Mouse (Mus musculus) embryonic facial prominence, embryonic 10.5 days (tissue): Measurements from ENCODE around the gene Rhbdl2. TPM values are rescaled to one million over a fixed set of nuclear protein-coding genes. Genes with fewer than 3 reads are reported as not detected.

Experiments used
- DNase-seq: peaks from one replicate; pipeline ENCODE4 v3.0.0-alpha.2; 2017; ENCODE audit warnings: low spot score
- H3K27ac ChIP-seq: fragments of 300-500 bp; sonication (generic); replicated peaks from 2 replicates; pipeline ENCODE4 v1.5.1; 2016; ENCODE audit warnings: mild to moderate bottlenecking
- H3K27me3 ChIP-seq: fragments of 300-500 bp; sonication (generic); replicated peaks from 2 replicates; pipeline ENCODE4 v1.6.1; 2016; ENCODE audit warnings: low read depth, mild to moderate bottlenecking; ENCODE audit not compliant: poor library complexity, severe bottlenecking
- H3K36me3 ChIP-seq: fragments of 300-500 bp; sonication (generic); replicated peaks from 2 replicates; pipeline ENCODE4 v1.6.1; 2016; ENCODE audit warnings: mild to moderate bottlenecking, moderate library complexity
- H3K4me1 ChIP-seq: fragments of 300-500 bp; sonication (generic); 2 replicates; pipeline ENCODE4 v1.6.1; 2016
- H3K4me3 ChIP-seq: fragments of 300-500 bp; sonication (generic); 2 replicates; pipeline ENCODE4 v1.5.1; 2016; ENCODE audit warnings: mild to moderate bottlenecking, moderate library complexity
- H3K9me3 ChIP-seq: fragments of 300-500 bp; sonication (generic); 2 replicates; pipeline ENCODE4 v1.6.1; 2016; ENCODE audit warnings: mild to moderate bottlenecking
- WGBS: fragments of 180-500 bp; shearing (Covaris S2); methylation state at CpG from one replicate; pipeline ENCODE4 v1.1.7; 2016; 5-methylcytosine and 5-hydroxymethylcytosine counted together
- polyA plus RNA-seq: library from polyadenylated mRNA; unstranded; fragments of >200 nt; fragmentation: Nextera tagmentation; extraction: Ambion mirVana; gene quantifications from 2 replicates; pipeline ENCODE4 v1.2.1, GENCODE M21; 2016

The Rhbdl2 gene
- 0.35 and 0.57 TPM in 2 replicates for polyA plus RNA-seq

DNA sequence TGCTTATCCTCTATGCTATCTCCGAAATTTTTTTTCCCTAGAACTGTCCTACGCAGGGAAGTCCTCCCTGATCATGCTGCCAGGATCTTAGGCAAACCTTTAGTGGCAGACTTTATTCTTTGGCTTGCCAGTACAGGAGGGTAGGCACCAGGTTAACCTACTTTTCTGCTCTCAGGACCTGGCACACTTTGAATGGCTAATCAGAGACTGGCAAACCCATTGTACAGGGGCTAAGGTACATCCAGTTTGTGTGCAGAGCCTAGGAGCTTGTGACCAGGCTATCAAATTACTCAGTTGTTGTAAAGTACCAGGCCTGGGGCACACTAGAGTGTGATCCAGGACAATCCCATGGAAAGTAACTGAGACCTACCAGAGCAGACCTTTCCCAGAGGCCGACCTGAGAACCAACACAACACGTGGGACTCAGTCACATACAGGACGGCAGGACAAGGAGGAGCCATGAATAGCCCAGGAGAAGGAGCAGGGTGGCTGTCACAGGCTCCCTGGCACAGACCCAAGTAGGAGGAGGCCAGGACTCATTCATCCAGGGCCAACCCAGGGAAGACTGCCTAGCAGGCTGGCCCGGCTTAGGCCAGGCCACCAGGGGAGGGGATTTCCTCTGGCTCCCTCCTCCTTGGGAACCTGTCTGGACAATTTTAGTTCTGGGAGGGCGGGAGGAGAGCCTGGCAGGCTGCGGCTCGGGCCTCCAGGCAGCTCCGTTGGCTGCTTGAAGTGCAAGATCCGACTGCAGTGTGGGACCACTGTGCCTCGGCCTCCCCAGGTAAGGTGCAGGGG lies at the start of gene Rhbdl2:
Gene Rhbdl2, plus strand, starts transcription at position 684 of the 795 bp plus-strand sequence.
- WGBS, result 29% methylated on average over 12 of the region's 12 CpGs
- no peaks in the 10 kb centered on the region for H3K9me3 ChIP-seq
- DNase-seq, result peak; percentile 28
- no peaks in the 10 kb centered on the region for H3K36me3 ChIP-seq
- H3K27ac ChIP-seq, result no peak within 1 kb of the TSS; the same call in 1 of the 2 replicates
- no peak within 1 kb of the TSS for H3K4me3 ChIP-seq
- H3K27me3 ChIP-seq, result no peaks in the 10 kb centered on the region
- peaks cover 11% of the 10 kb centered on the region for H3K4me1 ChIP-seq

DNA sequence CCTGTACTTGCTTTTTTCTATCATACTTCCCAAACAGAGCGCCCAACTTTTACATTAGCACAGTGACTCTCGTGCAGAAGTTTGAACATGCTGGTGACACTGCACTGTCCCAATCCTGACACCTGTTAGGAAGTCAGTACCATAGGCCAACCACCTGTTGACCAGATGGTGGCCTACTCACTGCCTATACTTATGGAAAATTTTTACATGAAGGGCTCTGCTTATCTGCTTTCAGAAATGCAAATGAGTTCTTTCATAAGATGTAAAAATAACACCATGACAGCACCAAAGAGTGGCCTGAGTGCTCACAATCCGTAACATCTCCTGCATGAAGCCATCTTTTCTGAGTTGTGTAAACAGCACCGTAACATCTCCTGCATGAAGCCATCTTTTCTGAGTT lies 49.0 kb upstream of the Rhbdl2 start:
- DNase-seq, result no peak
- no peak overlapping the region for H3K27ac ChIP-seq
- H3K4me1 ChIP-seq, result no peaks in the 10 kb centered on the region
- H3K27me3 ChIP-seq, result no peaks in the 10 kb centered on the region
- no peak overlapping the region for H3K4me3 ChIP-seq
- H3K36me3 ChIP-seq, result peaks cover 86% of the 10 kb centered on the region
- 94% methylated on average over 4 of the region's 4 CpGs for WGBS
- no peaks in the 10 kb centered on the region for H3K9me3 ChIP-seq

- Histone ChIP-seq H3K27me3 (no peaks in the 10 kb centered on the region), H3K4me1 (no peaks in the 10 kb centered on the region), H3K4me3 (no peak overlapping the region), H3K36me3 (peaks cover 59% of the 10 kb centered on the region), H3K9me3 (no peaks in the 10 kb centered on the region), H3K27ac (no peak overlapping the region)
- WGBS, result 94% methylated on average over 1 of the region's 1 CpGs
- no peak for DNase-seq
Measured at GRCm38 (mm10) chr4:123742891-123743290, 44.8 kb upstream of the Rhbdl2 start.

- no peak for DNase-seq
- Histone ChIP-seq H3K36me3 (peaks cover 35% of the 10 kb centered on the region), H3K4me3 (no peak overlapping the region), H3K27ac (no peak overlapping the region), H3K4me1 (peaks cover 13% of the 10 kb centered on the region), H3K27me3 (no peaks in the 10 kb centered on the region), H3K9me3 (no peaks in the 10 kb centered on the region)
- WGBS, result 91% methylated on average over 4 of the region's 4 CpGs
Measured at GRCm38 (mm10) chr4:123745221-123745775, 42.4 kb upstream of the Rhbdl2 start.

DNA sequence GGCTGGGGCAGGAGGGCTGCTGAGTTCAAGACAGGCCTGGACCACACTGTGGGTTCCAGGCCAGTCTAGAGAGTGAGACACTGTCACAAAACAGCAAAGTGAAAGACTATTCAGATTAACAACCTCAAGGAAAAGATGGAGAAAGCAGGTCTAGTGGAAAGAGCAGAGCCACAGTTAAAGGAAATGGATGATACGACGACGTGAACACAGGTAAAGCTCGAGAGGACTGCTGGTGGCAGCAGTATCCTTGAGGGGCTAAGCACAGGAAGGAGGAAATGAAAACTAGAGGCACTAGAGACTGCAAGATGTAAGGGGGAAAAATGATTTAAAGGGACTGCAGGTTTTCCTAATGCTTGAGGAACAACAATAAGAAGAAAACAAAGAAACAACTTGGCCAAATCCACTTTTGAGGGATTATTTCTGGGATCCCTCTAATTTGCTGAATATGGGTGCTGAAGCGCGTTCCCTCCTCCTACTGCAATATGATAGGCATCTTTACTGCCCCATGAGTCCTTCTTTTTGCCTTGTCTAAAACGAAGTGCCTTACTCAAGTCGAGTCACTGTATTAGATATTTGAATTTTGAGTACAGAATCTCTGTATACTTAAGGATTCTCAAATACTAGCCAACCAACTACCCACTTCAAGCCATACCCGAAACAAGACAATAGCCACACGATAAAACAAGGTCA lies 38.8 kb upstream of the Rhbdl2 start:
- no peak overlapping the region for H3K27ac ChIP-seq
- 24% methylated on average over 10 of the region's 10 CpGs for WGBS
- H3K4me1 ChIP-seq, result peaks cover 13% of the 10 kb centered on the region
- peaks cover 4% of the 10 kb centered on the region; the same call in 1 of the 2 replicates for H3K36me3 ChIP-seq
- H3K9me3 ChIP-seq, result no peaks in the 10 kb centered on the region
- peak overlapping the region; percentile 97 for H3K4me3 ChIP-seq
- DNase-seq, result no peak
- H3K27me3 ChIP-seq, result no peaks in the 10 kb centered on the region

- no peak for DNase-seq
- peaks cover 13% of the 10 kb centered on the region for H3K4me1 ChIP-seq
- WGBS, result under 1% methylated on average over 55 of the region's 55 CpGs
- H3K4me3 ChIP-seq, result peak overlapping the region; percentile 97
- H3K36me3 ChIP-seq, result peaks cover 4% of the 10 kb centered on the region; the same call in 1 of the 2 replicates
- H3K27me3 ChIP-seq, result no peaks in the 10 kb centered on the region
- H3K9me3 ChIP-seq, result no peaks in the 10 kb centered on the region
- peak overlapping the region; percentile 90 for H3K27ac ChIP-seq
Measured at GRCm38 (mm10) chr4:123749484-123750130, 38.1 kb upstream of the Rhbdl2 start.

DNA sequence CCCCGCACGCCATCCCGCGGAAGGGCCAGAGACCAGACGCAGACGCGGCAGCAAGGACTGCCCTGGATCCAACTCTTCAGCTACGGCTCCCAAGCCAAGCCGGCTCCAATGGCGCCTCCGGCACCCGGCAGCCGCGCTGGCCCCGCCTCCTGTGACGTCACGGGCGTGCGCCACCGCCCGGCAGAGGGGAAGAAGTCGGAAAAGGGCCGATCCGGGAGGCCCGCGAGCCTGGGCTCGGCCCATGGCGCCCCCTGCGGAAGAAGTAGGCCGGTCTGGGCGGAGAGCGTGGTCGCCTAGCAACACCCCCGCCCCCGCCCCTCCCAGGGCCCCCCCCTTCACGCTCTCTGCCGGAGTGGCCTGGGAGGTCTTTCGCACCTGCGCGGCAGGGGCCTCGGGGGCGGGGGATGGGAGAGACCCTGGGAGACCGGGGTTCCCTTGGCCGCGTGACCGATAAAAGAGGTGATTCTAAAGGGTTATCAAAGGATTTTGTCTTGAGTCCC lies 37.5 kb upstream of the Rhbdl2 start, which contains the start of gene Akirin1:
Gene Akirin1, minus strand, starts transcription at position 194 of the 500 bp plus-strand sequence.
- DNase-seq, result peak; percentile 99
- H3K27me3 ChIP-seq, result no peaks in the 10 kb centered on the region
- H3K27ac ChIP-seq, result peak within 1 kb of the TSS; percentile 90
- WGBS, result 1% methylated on average over 46 of the region's 46 CpGs
- no peaks in the 10 kb centered on the region for H3K9me3 ChIP-seq
- peaks cover 13% of the 10 kb centered on the region for H3K4me1 ChIP-seq
- peak within 1 kb of the TSS; percentile 97 for H3K4me3 ChIP-seq
- peaks cover 4% of the 10 kb centered on the region; the same call in 1 of the 2 replicates for H3K36me3 ChIP-seq

DNA sequence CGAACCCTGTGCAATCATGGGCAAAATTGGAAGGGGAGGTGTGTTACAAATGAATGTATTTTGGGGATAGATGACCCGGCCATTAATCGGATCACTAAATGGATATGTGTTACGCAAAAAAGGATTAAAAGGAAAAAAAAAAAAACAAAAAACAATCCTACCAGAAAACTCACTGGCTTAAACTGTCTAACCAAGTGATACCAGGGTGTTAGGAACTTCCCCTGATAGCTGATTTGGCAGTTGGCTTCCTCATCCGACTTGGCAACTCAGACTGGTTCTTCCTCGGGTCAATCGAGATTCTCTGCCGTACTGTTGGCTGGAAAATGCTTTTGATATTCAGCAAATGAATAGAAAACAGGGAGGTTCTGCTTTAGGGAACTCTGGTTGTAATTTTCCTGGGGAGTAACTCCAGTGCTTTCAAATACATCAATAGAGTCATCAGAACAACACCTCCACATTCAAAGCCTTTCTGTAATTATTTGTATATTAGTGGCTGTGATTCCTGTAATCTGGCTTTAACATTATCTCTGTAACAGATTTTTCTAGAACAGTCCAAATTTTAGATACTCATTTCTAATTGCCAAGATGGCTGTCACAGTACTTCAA lies 36.9 kb upstream of the Rhbdl2 start:
- Histone ChIP-seq H3K27me3 (no peaks in the 10 kb centered on the region), H3K4me3 (peak overlapping the region; percentile 97), H3K4me1 (peaks cover 13% of the 10 kb centered on the region), H3K36me3 (peaks cover 4% of the 10 kb centered on the region; the same call in 1 of the 2 replicates), H3K27ac (peak overlapping the region; percentile 90), H3K9me3 (no peaks in the 10 kb centered on the region)
- DNase-seq, result no peak
- WGBS, result 2% methylated on average over 8 of the region's 8 CpGs

DNA sequence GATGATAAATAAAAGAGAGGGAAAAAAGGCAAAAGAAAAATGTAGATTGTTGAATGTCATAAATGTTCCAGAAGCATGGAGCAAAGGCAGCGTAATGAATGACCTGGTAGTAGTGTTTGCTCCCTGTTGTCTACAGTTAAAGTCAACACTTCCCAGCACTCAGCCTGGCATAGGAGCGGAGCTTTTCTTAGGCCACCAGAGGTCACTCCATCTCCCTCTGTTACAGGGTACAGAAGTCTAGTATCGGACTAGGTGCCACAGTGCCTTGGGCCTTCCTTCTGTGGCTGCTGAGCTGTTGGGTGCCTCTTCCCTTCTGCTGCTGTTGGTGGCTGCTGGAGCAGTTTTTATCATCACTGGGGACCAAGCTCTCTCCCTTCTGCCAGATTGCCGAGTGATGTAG lies 29.4 kb upstream of the Rhbdl2 start:
- no peak overlapping the region for H3K27ac ChIP-seq
- DNase-seq, result no peak
- H3K9me3 ChIP-seq, result no peaks in the 10 kb centered on the region
- H3K4me1 ChIP-seq, result no peaks in the 10 kb centered on the region
- H3K27me3 ChIP-seq, result no peaks in the 10 kb centered on the region
- no peaks in the 10 kb centered on the region for H3K36me3 ChIP-seq
- no peak overlapping the region for H3K4me3 ChIP-seq
- WGBS, result 54% methylated on average over 4 of the region's 4 CpGs

GRCm38 (mm10) chr4:123765071-123765470 lies 22.6 kb upstream of the Rhbdl2 start:
- Histone ChIP-seq H3K9me3 (no peaks in the 10 kb centered on the region; the same call in 1 of the 2 replicates), H3K4me3 (no peak overlapping the region), H3K27ac (no peak overlapping the region), H3K36me3 (no peaks in the 10 kb centered on the region), H3K4me1 (no peaks in the 10 kb centered on the region), H3K27me3 (no peaks in the 10 kb centered on the region)
- no peak for DNase-seq
- 72% methylated on average over 6 of the region's 6 CpGs for WGBS

DNA sequence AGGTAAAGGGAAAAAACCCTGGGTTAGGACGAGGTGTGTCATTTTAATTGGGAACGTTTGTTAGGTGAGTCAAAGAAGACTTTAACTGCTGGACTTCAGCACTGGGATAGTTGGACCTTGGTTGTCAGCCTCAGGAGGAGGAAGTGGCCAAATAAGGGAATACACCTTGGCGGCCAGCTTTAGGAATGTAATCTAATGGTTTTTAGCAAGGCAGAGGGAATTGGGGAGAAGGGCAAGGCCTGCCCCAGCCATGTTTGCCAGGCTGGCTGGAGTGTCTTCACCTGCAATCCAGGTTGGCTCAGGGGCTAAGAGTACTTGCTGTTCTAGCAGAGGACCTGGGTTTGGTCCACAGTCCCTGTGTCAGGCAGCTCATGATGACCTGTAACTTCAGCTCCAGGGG lies 19.9 kb upstream of the Rhbdl2 start:
- DNase-seq, result no peak
- Histone ChIP-seq H3K4me3 (no peak overlapping the region), H3K9me3 (no peaks in the 10 kb centered on the region; the same call in 1 of the 2 replicates), H3K36me3 (no peaks in the 10 kb centered on the region), H3K27ac (no peak overlapping the region), H3K4me1 (no peaks in the 10 kb centered on the region), H3K27me3 (no peaks in the 10 kb centered on the region)
- WGBS, result 67% methylated on average over 3 of the region's 3 CpGs

GRCm38 (mm10) chr4:123768234-123768633 lies 19.4 kb upstream of the Rhbdl2 start:
- Histone ChIP-seq H3K27ac (no peak overlapping the region), H3K4me3 (no peak overlapping the region), H3K27me3 (no peaks in the 10 kb centered on the region), H3K36me3 (no peaks in the 10 kb centered on the region), H3K4me1 (no peaks in the 10 kb centered on the region), H3K9me3 (no peaks in the 10 kb centered on the region; the same call in 1 of the 2 replicates)
- 77% methylated on average over 4 of the region's 4 CpGs for WGBS
- no peak for DNase-seq
